Mouse (Mus musculus) brain, adult 2 months (tissue): ENCODE data around the gene Trnt1.

Experiments used
- DNase-seq: peaks from one replicate; pipeline ENCODE4 v3.0.0; 2011; ENCODE audit warnings: low read depth, low spot score

The Trnt1 gene

DNA sequence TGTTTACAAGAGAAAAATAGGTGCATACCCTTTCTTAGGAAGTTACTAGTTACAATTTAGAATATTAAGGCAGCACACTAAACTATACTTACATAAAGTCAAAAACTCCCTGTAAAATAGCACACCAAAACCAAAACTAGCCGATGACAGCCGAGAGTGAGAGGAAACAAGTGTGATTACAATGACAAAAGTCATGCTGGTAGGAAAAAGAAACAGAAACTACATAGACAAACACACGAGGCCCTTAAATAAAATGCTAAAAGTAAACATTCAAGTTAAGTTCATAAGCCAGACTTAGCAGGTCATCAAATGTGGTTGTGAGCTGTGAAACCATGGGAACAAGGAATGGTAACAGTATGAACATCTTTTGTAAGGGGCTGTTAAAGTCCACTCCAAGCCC is 18.2 kb downstream of the Trnt1 start:
- no peak for DNase-seq

DNA sequence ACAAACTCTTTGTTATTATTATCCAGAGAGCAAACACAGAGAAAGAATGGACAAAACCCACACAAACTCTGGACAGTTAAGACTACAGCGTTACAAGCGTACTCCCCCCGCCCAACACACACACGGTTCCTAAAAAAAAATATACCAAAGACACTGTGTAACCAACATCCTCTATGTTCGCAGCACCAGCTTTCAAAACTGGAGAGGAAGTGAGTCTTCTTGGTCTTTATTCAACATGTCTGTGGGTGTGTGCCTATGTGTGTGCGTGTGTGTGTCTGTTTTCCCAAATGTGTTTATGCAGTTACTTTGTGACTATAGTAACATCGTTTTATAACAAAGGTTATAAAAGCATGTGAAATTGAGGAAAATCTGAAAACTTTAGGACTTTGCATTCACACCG is 22.5 kb downstream of the Trnt1 start:
- DNase-seq, result no peak

DNA sequence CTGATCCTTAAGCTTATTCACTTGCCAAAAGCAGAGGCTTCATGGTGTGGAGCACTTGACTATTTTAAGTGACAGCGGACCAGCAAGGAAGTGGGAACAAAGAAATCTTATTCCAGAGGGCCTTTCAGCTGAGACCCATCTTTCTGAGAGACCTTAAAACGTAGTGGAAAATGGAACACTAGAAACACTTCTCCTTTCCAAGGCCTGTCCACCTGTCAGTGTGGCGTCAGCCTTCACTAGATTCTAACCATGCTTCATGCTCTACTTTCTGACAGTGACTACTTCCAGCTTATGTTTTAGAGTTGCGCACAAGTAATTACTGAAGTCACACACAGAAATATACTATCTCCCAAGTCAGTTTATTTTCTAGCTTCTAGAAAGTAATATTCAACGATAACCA is 23.6 kb downstream of the Trnt1 start:
- DNase-seq, result no peak

DNA sequence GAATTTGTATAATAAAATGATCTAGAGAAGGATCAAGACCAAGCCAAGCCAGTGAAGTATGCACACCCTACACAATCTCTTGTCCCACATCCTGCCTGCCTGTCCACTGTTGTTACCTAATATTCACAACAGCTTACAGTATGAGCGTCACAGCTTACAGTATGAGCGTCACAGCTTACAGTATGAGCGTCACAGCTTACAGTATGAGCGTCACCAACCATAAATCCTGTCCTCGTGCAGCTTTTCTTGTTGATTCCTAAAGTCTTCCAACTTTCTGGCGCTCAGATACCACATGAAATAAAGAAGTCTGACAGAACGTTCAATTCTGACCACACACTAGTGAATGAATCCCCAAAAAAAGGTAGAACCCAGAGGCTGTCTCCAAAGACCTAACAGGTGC is 24.2 kb downstream of the Trnt1 start:
- no peak for DNase-seq

DNA sequence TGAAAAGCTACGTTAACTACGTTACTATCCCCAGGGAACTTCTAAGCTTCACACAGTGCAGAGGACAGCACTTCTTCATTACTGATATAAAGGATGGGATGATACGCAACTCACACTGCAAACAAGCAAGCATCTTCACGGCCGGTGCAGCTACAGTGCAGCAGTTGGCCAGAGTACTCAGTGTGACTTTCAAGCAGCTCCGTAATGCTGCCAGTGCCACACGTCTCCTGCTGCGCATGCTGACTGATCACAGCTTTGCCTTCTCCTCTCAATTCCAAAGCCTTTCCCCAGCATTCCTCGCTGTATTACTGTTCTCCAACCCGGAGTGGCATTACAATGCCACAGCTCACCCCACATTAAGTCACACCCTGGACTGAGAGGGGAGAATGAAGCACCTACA is 24.7 kb downstream of the Trnt1 start:
- DNase-seq, result no peak

DNA sequence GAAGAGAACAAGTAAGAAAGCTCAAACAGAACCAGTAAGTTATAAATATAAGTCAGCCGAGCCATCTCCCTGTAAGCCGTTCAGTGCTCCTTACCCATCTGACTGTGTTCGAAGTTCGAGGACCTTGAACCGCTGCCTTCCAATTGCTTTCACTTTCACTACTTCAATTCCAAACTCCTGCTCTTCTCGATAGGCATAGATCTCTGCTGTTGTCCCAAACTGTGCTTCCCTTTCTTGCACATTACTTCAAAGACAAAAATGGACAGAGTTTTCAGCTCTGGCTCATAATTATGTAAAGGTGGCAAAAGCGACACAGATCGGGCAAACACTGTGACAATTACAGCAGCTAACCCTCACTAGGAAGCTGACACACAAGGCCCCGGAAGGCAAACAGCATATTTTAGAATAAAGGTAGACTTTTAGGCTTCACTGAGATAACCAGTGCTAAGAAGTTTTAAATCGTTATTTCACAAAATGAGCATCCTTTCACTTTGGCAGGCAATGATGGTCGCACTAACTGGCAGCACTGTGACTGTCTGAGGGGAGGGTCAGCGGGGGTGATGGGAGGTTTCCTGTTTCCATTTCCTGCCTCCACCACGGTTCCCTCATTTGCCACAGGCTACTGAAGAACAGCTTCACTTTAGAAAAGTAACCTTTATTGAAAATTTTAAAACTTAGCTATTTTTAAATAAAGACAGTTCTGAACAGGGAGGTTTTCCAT is 25.3 kb downstream of the Trnt1 start:
- DNase-seq, result no peak

DNA sequence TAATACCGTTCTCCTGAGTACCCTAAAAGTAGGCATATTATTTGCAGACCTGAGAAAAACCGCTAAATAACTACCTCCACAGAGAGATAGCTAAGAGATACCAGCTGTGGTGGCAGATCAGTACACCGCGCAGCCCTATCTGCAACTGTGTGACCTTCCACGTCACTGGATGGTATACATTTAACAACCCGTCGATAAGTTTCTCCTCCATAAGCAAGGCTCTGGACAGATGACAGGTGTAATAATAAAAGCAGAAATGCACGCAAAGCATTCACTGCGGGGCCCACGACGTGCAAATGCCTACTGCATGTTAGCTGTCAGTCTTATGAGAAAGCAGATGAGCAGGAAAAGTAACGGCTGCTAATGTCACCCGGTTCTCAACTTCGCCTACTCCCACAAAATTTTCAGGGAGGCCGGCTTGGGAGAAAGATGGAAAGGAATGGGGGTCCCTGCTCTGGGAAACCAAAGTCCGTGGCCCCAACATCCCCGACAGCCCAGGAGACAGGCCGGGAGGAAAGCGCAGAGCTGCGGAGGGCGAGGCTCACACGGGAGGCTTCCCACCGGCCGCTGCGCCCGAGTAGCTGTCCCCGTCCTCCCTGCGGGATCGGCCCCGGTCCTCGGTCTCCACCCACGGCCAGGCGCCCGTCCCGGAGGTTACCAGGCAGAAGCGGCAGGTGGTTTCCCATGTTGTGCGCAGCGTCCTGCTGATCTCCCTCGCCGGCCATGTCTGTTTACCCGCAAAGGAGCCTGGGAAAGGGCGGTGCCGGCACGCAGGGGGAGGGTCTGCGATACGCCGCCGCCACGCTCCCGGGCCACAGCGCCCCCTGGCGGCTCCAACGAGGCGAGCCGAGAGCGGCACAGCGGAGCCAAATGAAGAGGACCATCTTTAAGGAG is 30.7 kb downstream of the Trnt1 start, which contains the start of gene Crbn:
Gene Crbn, minus strand, starts transcription at position 745 of the 894 bp plus-strand sequence.
- DNase-seq, result peak; percentile 95

DNA sequence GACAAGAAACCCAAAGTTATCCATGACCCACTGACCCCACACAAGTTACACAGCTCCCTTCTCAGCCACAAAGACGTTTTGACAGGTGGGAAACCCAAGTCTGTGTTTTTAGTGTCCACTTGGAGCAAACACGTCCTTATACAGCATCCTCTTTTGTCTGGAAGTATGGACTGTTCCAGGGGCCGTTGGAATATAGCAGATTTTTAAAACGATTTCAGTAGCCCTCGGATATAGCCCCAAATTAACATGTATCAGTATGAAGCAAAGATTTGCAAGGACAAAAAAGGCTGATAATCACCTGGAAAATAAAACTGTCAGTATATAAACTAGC is 31.3 kb downstream of the Trnt1 start:
- no peak for DNase-seq

DNA sequence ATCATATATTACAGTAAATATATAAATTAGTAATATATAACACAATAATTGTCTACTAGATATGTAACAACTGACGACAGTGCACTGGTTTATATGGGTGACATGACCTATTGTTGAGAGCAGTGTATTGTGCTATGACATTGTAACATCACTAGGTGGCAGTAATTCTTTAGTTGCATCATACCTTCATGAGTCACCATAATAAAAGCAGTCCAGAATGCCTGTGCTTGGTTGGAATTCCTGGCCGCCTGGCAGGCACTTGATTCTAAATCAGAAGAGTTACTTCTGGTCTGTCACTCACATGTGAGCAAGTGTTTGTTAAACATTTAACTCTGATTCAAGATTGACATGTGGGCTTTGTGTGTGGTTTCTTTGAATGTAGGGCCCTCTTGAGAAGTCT is 36.0 kb downstream of the Trnt1 start:
- peak; percentile 79 for DNase-seq

DNA sequence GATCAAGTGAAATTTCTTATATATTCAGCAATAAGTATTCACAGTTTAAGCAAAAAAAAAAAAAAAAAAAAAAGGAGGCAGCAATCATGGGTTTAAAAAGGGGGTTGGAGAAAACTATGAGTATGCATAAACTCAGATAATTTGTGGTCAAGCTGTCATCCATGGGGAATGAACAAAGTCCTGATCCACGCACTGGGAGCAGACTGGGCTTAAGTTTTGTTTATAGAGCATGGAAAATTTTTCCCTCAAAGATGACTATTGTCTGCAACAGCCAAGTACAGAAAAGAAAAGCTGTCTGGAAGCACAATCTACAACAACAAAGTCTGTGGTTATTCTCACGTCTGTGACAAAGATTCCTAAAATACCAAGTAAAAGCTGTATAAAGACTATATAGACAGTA is 40.2 kb downstream of the Trnt1 start:
- no peak for DNase-seq

DNA sequence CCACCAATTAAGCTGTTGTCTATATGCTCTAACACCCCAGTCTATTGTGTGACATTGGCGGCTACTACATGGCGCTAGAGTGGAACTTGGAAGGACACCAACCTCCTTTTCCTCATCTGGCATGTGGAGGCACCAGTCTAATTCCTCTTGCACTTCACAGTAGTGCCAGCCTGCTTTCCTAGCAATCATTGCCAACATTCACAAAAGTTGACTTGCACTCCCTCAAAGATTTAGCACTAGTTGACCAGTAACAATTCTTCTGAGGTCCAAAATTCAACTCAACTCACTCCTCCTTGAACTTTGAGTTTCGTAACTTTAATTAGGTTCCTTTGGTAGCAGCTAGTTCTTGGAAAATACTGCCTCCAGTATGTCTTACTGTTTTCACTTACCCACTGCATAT is 41.8 kb downstream of the Trnt1 start:
- no peak for DNase-seq

DNA sequence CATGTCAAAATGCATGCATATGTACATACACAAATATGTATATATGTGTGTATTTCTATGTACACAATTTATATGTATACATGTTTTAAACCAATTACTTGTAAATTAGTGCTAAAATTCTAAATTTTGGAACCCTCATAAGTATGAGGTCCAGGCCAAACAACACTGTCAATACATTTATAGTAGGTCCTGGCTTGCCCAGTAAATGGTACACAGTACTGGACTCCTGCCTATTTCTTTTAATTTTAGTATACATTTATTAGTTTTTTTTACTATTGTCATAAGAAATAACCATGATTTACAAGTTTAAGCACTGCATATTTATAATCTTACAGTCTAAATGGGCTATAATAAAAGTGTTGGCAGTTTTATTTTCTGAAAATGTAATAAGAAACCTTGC is 50.3 kb downstream of the Trnt1 start:
- no peak for DNase-seq

DNA sequence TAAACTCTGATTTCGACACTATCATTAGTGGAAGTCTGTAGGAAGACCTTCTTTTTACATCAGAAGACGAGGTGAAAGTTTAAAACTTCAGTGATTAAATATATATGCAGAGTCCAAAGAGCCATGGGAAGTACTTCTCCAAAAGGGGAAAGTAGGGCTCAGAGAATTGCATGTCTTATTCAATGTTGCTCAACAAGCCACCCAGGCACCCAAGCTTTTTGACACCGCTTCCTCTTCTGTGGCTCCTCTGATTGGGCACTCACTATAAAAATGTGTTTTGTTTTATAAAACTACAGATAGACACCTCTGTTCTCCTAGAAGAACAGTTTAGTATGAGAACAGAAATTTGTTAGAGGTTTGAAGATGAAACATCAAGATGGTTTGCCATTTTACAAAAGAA is 51.0 kb downstream of the Trnt1 start:
- DNase-seq, result no peak

DNA sequence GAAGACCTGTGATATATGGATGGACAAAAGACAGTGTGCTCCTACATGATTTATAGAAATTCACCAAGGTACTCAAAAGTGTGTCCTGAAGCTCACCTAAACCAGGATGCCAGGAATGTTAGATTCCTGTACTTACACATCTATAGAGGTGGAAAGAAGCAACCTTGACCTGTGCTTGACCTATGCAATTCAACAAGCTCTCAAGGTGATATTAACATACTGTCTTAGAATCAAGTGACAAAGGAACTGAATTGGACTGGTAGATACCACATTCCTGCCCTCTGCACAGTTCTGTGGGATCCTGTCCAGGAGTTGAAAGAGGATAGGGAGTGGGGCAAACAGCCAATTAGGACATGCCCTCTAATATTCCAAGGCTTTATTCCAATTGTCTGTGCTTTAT is 51.6 kb downstream of the Trnt1 start:
- peak; percentile 26 for DNase-seq

DNA sequence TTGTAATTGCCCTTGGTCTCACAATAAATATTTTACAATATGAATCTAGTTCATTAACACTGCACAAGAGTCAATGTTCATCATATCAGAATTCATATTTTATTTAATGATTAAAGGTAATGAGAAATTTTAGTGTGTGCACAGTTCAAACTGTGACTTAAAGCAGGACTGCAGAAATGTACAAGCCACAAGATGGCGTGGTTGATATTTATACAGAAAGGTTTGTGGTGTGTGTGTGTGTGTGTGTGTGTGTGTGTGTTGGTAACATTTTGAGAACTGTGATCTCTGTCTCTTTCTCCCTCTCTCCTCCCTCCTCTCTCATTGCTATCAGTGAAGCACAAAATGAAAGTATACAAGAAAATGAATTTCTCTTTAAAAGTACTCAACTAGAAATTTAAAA is 53.4 kb downstream of the Trnt1 start:
- DNase-seq, result peak; percentile 88
